Mouse (Mus musculus) MEL (cell line): ENCODE results near the gene Tsc22d2. TPM values are rescaled to one million over a fixed set of nuclear protein-coding genes. Genes with fewer than 3 reads are reported as not detected.

Experiments used
- DNase-seq: peaks from one replicate; pipeline ENCODE4 v3.0.0; 2011; ENCODE audit warnings: low read depth, low spot score
- H3K27ac ChIP-seq: 2 replicates; pipeline ENCODE4 v1.5.1; 2012; ENCODE audit warnings: low read depth, mild to moderate bottlenecking, control low read depth, low read length, moderate library complexity; ENCODE audit not compliant: control insufficient read depth
- H3K27me3 ChIP-seq, 2 experiments: fragments of 150-350 bp in 1 of 2; sonication (generic) in 1 of 2; 2 replicates each; pipeline ENCODE4 v1.6.1; 2012; ENCODE audit warnings: low read length in 2 of 2, mild to moderate bottlenecking in 2 of 2, improper control_type of control experiment in 1 of 2, moderate library complexity in 1 of 2; ENCODE audit not compliant: insufficient read depth in 2 of 2, control insufficient read depth in 1 of 2
- H3K36me3 ChIP-seq, 2 experiments: 2 replicates each; pipeline ENCODE4 v1.6.1; 2012 to 2014; ENCODE audit warnings: low read length in 2 of 2, improper control_type of control experiment in 1 of 2, inconsistent platforms in 1 of 2, mild to moderate bottlenecking in 1 of 2; ENCODE audit not compliant: insufficient read depth in 2 of 2, control insufficient read depth in 1 of 2
- H3K4me1 ChIP-seq, 2 experiments: fragments of 150-350 bp in 1 of 2; sonication (generic) in 1 of 2; 2 replicates each; pipeline ENCODE4 v1.6.1; 2012; ENCODE audit warnings: low read length in 2 of 2, improper control_type of control experiment in 1 of 2, mild to moderate bottlenecking in 1 of 2; ENCODE audit not compliant: insufficient read depth in 2 of 2, control insufficient read depth in 1 of 2
- H3K4me3 ChIP-seq, 2 experiments: fragments of 150-350 bp in 1 of 2; sonication (generic) in 1 of 2; 2 replicates each; pipeline ENCODE4 v1.5.1; 2012; ENCODE audit warnings: low read depth in 2 of 2, low read length in 2 of 2, mild to moderate bottlenecking in 2 of 2, moderate library complexity in 2 of 2, control low read depth in 1 of 2, improper control_type of control experiment in 1 of 2; ENCODE audit not compliant: control insufficient read depth in 1 of 2, insufficient read depth in 1 of 2
- H3K79me2 ChIP-seq: 2 replicates; pipeline ENCODE4 v1.6.1; 2012; ENCODE audit warnings: mild to moderate bottlenecking, low read length, moderate library complexity; ENCODE audit not compliant: control insufficient read depth, poor library complexity, insufficient read depth
- H3K9ac ChIP-seq: 2 replicates; pipeline ENCODE4 v1.6.1; 2012; ENCODE audit warnings: low read depth, mild to moderate bottlenecking, control low read depth, low read length, moderate library complexity; ENCODE audit not compliant: control insufficient read depth, poor library complexity, severe bottlenecking
- H3K9me3 ChIP-seq: fragments of 150-350 bp; sonication (generic); replicated peaks from 2 replicates; pipeline ENCODE4 v1.6.1; 2012; ENCODE audit warnings: mild to moderate bottlenecking, low read length, improper control_type of control experiment, moderate library complexity; ENCODE audit not compliant: insufficient read depth
- BHLHE40 ChIP-seq: IDR thresholded peaks from 2 replicates; pipeline ENCODE4 v1.6.1; 2012; ENCODE audit warnings: low read depth, mild to moderate bottlenecking, inconsistent platforms, low read length, improper control_type of control experiment, borderline replicate concordance
- CHD1 ChIP-seq: IDR thresholded peaks from 2 replicates; pipeline ENCODE4 v1.6.1; 2012; ENCODE audit warnings: low read depth, mild to moderate bottlenecking, inconsistent platforms, low read length, improper control_type of control experiment
- ELF1 ChIP-seq: IDR thresholded peaks from 2 replicates; pipeline ENCODE4 v1.6.1; 2014; ENCODE audit warnings: low read depth, mild to moderate bottlenecking, inconsistent platforms, low read length, improper control_type of control experiment, moderate library complexity
- GATA1 ChIP-seq: IDR thresholded peaks from 2 replicates; pipeline ENCODE4 v1.6.1; 2011; ENCODE audit warnings: low read depth, low read length, improper control_type of control experiment
- JUND ChIP-seq: IDR thresholded peaks from 2 replicates; pipeline ENCODE4 v1.6.1; 2011; ENCODE audit warnings: low read depth, mild to moderate bottlenecking, improper control_type of control experiment, low read length
- KAT2A ChIP-seq: conservative IDR thresholded peaks from 2 replicates; pipeline ENCODE4 v1.6.1; 2012; ENCODE audit warnings: low read depth, low read length, improper control_type of control experiment, inconsistent platforms
- MAFK ChIP-seq: IDR thresholded peaks from 2 replicates; pipeline ENCODE4 v1.6.1; 2011; ENCODE audit warnings: low read depth, mild to moderate bottlenecking, low read length, improper control_type of control experiment, borderline replicate concordance
- MAX ChIP-seq: IDR thresholded peaks from 2 replicates; pipeline ENCODE4 v1.6.1; 2011; ENCODE audit warnings: low read length, improper control_type of control experiment
- MEF2A ChIP-seq: IDR thresholded peaks from 2 replicates; pipeline ENCODE4 v1.6.1; 2014; ENCODE audit warnings: low read depth, mild to moderate bottlenecking, inconsistent platforms, low read length, improper control_type of control experiment; ENCODE audit not compliant: poor library complexity, insufficient replicate concordance, severe bottlenecking; ENCODE audit errors: extremely low read depth
- MXI1 ChIP-seq: IDR thresholded peaks from 2 replicates; pipeline ENCODE4 v1.6.1; 2011; ENCODE audit warnings: mild to moderate bottlenecking, low read depth, low read length, improper control_type of control experiment
- MYB ChIP-seq: IDR thresholded peaks from 2 replicates; pipeline ENCODE4 v1.6.1; 2011; ENCODE audit warnings: mild to moderate bottlenecking, low read depth, low read length, improper control_type of control experiment
- MYC ChIP-seq: IDR thresholded peaks from 2 replicates; pipeline ENCODE4 v1.6.1; 2011; ENCODE audit warnings: low read depth, mild to moderate bottlenecking, low read length, improper control_type of control experiment, moderate library complexity
- NRF1 ChIP-seq: IDR thresholded peaks from 2 replicates; pipeline ENCODE4 v1.6.1; 2014; ENCODE audit warnings: low read depth, mild to moderate bottlenecking, inconsistent platforms, low read length, improper control_type of control experiment, moderate library complexity; ENCODE audit not compliant: poor library complexity, insufficient read depth, severe bottlenecking
- POLR2A ChIP-seq, 2 experiments: IDR thresholded peaks; 2 replicates each; pipeline ENCODE4 v1.6.1; 2011 to 2012; ENCODE audit warnings: low read length in 2 of 2, mild to moderate bottlenecking in 2 of 2, control low read depth in 1 of 2, improper control_type of control experiment in 1 of 2, low read depth in 1 of 2, moderate library complexity in 1 of 2; ENCODE audit not compliant: control insufficient read depth in 1 of 2, insufficient read depth in 1 of 2, poor library complexity in 1 of 2
- POLR2AphosphoS2 ChIP-seq: IDR thresholded peaks from 2 replicates; pipeline ENCODE4 v1.6.1; 2011; ENCODE audit warnings: low read length, improper control_type of control experiment
- POLR2AphosphoS5 ChIP-seq: IDR thresholded peaks from 2 replicates; pipeline ENCODE4 v1.6.1; 2012; ENCODE audit warnings: low read depth, borderline replicate concordance, mild to moderate bottlenecking, inconsistent platforms, low read length, moderate library complexity, mixed read lengths
- SIN3A ChIP-seq: IDR thresholded peaks from 2 replicates; pipeline ENCODE4 v1.6.1; 2012; ENCODE audit warnings: low read length, improper control_type of control experiment, inconsistent platforms
- TBP ChIP-seq: IDR thresholded peaks from 2 replicates; pipeline ENCODE4 v1.8.0; 2011; ENCODE audit warnings: low read depth, low read length, improper control_type of control experiment
- TCF12 ChIP-seq: IDR thresholded peaks from 2 replicates; pipeline ENCODE4 v1.6.1; 2014; ENCODE audit warnings: low read depth, mild to moderate bottlenecking, inconsistent platforms, low read length, improper control_type of control experiment, moderate library complexity
- UBTF ChIP-seq: IDR thresholded peaks from 2 replicates; pipeline ENCODE4 v1.6.1; 2012; ENCODE audit warnings: low read depth, mild to moderate bottlenecking, inconsistent platforms, low read length, improper control_type of control experiment, moderate library complexity, borderline replicate concordance; ENCODE audit not compliant: insufficient read depth
- USF1 ChIP-seq: IDR thresholded peaks from 2 replicates; pipeline ENCODE4 v1.6.1; 2014; ENCODE audit warnings: low read depth, mild to moderate bottlenecking, inconsistent platforms, low read length, improper control_type of control experiment, moderate library complexity
- ZC3H11A ChIP-seq: IDR thresholded peaks from 2 replicates; pipeline ENCODE4 v1.6.1; 2012; ENCODE audit warnings: low read depth, mild to moderate bottlenecking, inconsistent platforms, low read length, improper control_type of control experiment
- ZMIZ1 ChIP-seq: IDR thresholded peaks from 2 replicates; pipeline ENCODE4 v1.6.1; 2012; ENCODE audit warnings: low read depth, mild to moderate bottlenecking, inconsistent platforms, low read length, improper control_type of control experiment, moderate library complexity
- ZNF384 ChIP-seq: IDR thresholded peaks from 2 replicates; pipeline ENCODE4 v1.6.1; 2012; ENCODE audit warnings: low read depth, mild to moderate bottlenecking, inconsistent platforms, low read length, improper control_type of control experiment
- polyA plus RNA-seq, 2 experiments: library from polyadenylated mRNA; stranded (reverse) in 1 of 2; unstranded in 1 of 2; fragments of >175 nt in 1 of 2; fragments of >200 nt in 1 of 2; gene quantifications; 2 replicates each; pipeline versions ENCODE4 v1.2.1 to v1.2.4; 2012; ENCODE audit warnings: low replicate concordance in 2 of 2, low read depth in 1 of 2; ENCODE audit not compliant: insufficient read length in 2 of 2, insufficient read depth in 1 of 2, missing spikeins in 1 of 2
- total RNA-seq: library from RNA; depleted of rRNA; stranded (reverse); fragments of 300-350 nt; gene quantifications from 2 replicates; pipeline ENCODE4 v1.2.3, GENCODE M21; 2012

Tsc22d2 gene
- total and polyA plus RNA-seq, 3 experiments = 10.7 to 13.3 TPM; not detected in 1

DNA sequence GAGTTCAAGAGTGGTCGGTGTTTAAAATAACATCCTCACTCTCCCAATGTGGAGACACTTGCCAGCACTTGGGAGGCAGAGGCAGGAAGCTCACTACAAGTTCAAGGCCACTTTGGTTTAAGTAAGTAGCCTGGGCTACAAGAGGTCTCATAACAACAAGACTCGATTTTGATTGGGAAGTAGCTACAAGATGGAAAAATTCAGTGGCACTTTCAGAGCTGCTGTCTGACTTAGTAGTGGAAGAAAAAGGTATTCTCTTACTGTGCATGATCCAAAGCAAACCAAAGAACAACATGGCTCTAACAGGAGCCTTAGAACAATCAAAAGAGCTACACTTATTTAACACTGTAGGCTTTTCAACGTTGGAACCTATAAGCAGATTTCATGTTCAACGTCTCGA, 844 bp upstream of the Tsc22d2 start:
- H3K79me2 ChIP-seq = peaks cover 35% of the 10 kb centered on the region
- peaks cover 0 to 4% of the 10 kb centered on the region in 2 experiments; a peak in 2 of 4 replicates for H3K36me3 ChIP-seq
- DNase-seq = peak; percentile 61
- no peaks in the 10 kb centered on the region for H3K9me3 ChIP-seq
- peak overlapping the region; percentile 84 for H3K9ac ChIP-seq
- peak overlapping the region; percentile 73 to 98 for H3K4me3 ChIP-seq
- no peaks in the 10 kb centered on the region for H3K4me1 ChIP-seq
- peak overlapping the region; percentile 90 for H3K27ac ChIP-seq
- no peak for TF ChIP-seq MAX
- H3K27me3 ChIP-seq = no peaks in the 10 kb centered on the region

DNA sequence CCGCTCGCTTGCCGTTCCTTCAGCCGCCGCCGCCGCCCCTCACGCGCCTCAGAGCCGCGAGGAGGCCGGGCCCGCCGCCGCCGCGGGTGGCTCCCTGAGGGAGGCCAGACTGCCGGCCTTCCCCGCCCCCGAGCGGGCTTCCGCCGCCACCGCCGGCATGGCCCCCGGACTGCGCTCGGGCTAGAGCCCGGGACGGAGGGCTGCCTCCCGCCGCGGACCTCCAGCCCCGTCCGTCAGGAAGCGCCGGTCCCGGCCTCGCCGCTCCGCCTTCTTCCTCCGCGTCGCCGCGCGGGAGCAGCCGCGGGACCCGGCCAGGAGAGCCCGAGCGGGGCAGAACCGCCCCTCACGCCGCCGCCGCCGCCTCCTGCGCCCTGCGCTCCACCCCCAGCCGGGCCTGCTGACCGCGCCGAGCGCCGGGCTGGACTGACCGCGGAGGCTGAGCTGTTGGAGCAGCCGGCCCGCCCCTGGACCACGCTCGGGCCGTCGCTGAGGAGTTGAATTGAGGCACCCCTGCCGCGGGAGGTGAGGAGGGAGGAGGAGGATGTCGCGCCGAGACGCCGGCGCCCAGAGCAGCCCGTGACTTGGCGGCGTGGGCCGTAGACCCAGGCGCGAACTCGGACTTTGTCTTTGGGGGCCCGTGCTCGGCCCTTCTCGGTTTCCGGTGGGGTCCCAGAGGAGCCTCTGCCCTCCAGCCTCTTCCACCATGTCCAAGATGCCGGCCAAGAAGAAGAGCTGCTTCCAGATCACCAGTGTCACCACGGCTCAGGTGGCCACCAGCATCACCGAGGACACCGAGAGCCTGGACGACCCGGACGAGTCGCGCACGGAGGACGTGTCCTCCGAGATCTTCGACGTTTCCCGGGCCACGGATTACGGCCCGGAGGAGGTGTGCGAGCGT, 720 bp downstream of the Tsc22d2 start:
- peak; percentile 61 for DNase-seq
- peak overlapping the region; percentile 68 to 98 for H3K4me3 ChIP-seq
- H3K79me2 ChIP-seq = peaks cover 44% of the 10 kb centered on the region
- H3K27me3 ChIP-seq = no peaks in the 10 kb centered on the region
- H3K36me3 ChIP-seq = peaks cover 0 to 5% of the 10 kb centered on the region in 2 experiments; a peak in 3 of 4 replicates
- TF ChIP-seq MXI1 (peak; percentile 10; the same call in 1 of the 2 replicates), KAT2A (no peak), SIN3A (no peak), USF1 (no peak), POLR2AphosphoS2 (no peak), GATA1 (no peak), MAFK (no peak), ZNF384 (no peak), TCF12 (no peak), MEF2A (no peak), UBTF (0 out of 2 replicates have a peak, but pooled peaks have one; percentile 27), TBP (no peak), ZMIZ1 (no peak; the same call in 1 of the 2 replicates), ZC3H11A (no peak), BHLHE40 (no peak), JUND (no peak), ELF1 (no peak), MYB (no peak), MYC (no peak), POLR2AphosphoS5 (no peak), CHD1 (peak; percentile 25; the same call in 1 of the 2 replicates), NRF1 (no peak), POLR2A (IDR thresholded peaks at IDR 0.05; ENCODE audit: control insufficient read depth in 1 of 2, insufficient read depth in 1 of 2, low read depth in 1 of 2, low read length in 2 of 2, poor library complexity in 1 of 2) (no peak)
- TF ChIP-seq, all 39 proteins: peak for 3
- Histone ChIP-seq H3K9ac (peak overlapping the region; percentile 99), H3K27ac (peak overlapping the region; percentile 98), H3K9me3 (no peaks in the 10 kb centered on the region), H3K4me1 (no peaks in the 10 kb centered on the region; a peak in 1 of 4 replicates)
